Mouse (Mus musculus): Measurements from ENCODE around the gene Actg1.

Actg1 gene

DNA sequence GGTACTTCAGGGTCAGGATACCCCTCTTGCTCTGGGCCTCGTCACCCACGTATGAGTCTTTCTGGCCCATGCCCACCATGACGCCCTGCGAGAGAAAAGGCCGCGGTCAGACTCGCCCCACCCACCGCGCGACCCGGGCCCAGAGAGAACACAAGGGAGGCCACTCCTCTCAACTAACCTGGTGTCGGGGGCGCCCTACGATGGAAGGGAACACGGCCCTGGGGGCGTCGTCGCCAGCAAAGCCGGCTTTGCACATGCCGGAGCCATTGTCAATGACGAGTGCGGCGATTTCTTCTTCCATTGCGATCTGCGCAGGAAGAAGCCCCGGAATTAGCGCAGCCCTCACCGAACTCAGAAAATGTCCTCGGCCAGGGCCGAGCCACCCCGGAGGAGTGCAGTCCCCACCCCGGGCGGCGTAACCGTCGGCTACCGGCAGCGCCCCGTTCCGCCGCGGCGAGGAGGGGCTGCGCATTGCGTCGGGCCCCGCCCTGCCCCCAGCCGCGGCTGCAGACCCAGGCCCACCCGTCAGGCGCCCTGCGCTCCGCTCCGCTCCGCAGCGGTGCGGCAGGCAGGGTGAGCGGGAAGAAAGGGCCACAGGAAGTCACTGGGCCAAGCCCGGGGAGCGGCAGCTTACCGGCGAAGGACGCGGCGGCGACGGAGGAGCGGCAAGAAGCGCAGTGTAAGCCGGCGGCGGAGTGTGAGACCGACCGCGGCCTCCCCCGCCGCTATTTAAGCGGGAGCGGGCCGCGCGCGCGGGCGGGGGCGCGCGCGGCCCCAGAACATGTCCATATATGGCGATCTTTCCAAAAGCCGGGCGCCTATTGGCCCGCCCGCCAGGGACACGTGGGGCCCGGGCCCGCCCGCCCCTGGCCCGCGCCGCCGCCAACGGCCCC is at the start of gene Actg1:
Gene Actg1, minus strand, starts transcription at position 752 of the 893 bp plus-strand sequence.
- DNase-seq (ENCODE audit: low read depth, low spot score): peak; percentile 80

GRCm38 (mm10) chr11:120397602-120398001 is 49.3 kb upstream of the Actg1 start:
- DNase-seq (ENCODE audit: low read depth, low spot score): no peak

- no peak for DNase-seq (ENCODE audit: low read depth, low spot score)
Measured at GRCm38 (mm10) chr11:120395661-120396060, 47.3 kb upstream of the Actg1 start.

DNA sequence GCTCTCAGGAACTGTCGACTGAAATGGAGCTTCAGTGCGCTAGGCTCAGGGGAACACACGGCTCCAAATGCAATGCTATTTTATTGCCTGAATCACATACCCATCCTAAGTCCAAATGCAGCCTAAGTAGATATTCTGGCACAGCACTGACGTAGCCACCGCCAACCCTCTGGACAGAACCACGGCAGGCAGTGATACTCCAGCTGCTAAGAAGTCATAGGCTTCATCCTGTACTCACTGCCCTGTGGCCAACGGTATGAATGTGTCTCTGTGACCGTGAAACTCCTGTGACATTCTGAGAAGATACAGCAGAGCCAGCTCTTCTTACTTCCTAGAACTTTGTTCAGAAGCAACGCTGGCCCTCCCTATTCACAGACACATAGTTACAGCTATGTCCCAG is 40.2 kb upstream of the Actg1 start:
- DNase-seq (ENCODE audit: low read depth, low spot score): no peak

DNA sequence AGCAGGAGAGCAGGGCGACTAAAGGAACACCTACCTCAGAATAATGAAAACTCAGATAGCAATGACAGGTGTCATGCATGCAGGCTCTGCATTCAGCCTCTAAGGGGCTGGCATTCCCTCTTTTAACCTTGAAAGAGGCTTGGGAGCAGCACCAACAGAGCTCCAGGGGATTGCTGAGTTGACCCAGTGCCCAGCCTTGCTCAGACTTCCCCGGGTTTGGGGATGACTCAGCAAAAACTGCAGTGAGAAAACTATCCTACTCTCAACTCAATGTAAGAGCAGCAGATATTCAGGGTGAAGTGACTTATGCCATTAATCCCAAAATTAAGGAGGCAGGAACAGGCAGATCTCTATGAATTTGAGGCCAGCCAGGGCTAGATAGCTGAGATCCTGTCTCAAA is 38.8 kb upstream of the Actg1 start:
- DNase-seq (ENCODE audit: low read depth, low spot score): peak; percentile 45

DNA sequence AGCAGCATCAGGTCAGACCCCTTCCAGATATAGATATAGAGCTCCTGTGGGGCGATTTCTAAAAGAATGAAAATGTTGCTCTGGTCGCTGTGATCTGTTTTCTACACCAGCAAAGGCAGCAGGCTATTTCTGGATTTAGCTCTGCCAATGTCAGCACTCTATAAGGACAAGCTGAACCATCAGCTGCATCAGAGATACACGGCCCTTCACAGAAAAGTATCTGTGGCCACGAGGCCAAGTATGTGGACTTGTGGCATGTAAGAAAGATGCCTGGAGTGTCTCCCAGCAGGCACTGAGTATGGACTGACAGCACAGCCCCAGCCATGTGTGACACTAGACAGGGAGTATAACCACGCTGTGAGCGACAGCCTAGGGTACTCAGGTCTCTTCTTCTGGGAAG is 38.3 kb upstream of the Actg1 start:
- DNase-seq (ENCODE audit: low read depth, low spot score): no peak

GRCm38 (mm10) chr11:120382509-120382908 is 34.2 kb upstream of the Actg1 start:
- DNase-seq (ENCODE audit: low read depth, low spot score): no peak

DNA sequence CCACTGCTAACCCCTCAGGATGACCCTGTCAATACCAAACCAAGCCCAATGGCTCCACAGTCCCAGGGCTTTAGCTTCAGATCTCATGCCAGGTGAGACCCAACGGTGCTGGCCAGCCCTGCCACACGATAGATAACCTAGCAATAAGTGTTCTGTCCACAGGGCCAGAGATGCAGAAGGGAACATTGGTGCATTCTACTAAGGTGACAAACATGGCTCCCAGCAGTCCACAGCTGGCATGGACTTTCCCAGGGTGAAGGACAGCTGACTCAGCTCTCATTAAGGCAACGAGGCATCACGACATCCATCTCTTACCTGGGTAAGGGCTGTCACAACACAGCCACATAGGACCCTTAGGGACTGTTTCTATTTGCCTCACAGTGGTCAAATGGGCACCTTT is 32.8 kb upstream of the Actg1 start:
- DNase-seq (ENCODE audit: low read depth, low spot score): no peak

- no peak for DNase-seq (ENCODE audit: low read depth, low spot score)
Measured at GRCm38 (mm10) chr11:120380271-120380670, 31.9 kb upstream of the Actg1 start.

DNA sequence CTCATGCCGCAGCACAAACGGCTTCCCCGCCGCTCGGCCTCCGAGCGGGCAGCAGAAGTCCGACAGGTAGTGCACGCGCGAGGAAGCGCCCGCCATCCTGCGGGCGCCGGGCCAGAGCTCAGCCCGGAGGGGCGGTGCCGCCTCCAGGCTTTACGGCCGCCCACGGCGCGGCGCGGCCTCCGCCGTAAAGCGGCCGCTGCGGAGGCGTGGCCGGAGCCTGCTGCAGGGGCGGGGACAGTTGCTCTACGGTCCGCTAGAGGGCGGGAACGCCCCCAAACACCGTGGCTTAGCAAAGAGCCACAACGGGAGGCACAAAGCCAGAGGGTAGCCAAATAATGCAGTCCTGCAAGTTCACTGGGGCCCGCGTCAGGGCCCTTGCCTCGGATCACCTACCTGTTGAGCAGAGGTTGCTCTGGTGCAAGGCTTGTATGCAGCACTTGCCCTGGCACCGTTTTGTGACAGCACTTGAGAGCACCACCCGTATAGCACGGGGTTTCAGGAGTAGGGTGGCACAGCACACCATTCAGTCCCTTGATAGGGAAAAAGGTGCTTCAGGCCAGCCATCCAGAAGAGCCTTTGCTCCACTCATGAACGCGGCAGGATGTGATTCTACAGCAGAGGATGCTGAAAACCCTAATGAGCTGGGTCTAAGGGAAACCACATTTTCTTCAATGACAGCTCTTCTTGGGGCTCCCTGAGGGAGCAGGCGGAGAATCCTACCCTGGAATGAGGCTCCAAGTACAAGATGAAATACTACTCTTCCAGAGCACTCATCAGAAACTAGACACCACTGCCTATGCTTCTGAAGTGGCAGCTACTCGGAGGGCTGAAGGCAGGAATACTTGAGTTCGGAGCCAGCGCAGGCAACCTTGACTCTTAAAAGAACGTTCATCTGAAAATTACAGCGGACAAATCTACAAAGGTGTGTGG is 30.5 kb upstream of the Actg1 start, which contains the start of gene Faap100:
Gene Faap100, minus strand, starts transcription at position 154 of the 930 bp plus-strand sequence.
- DNase-seq (ENCODE audit: low read depth, low spot score): peak; percentile 95

GRCm38 (mm10) chr11:120378031-120378610 is 29.8 kb upstream of the Actg1 start:
- DNase-seq (ENCODE audit: low read depth, low spot score): no peak

DNA sequence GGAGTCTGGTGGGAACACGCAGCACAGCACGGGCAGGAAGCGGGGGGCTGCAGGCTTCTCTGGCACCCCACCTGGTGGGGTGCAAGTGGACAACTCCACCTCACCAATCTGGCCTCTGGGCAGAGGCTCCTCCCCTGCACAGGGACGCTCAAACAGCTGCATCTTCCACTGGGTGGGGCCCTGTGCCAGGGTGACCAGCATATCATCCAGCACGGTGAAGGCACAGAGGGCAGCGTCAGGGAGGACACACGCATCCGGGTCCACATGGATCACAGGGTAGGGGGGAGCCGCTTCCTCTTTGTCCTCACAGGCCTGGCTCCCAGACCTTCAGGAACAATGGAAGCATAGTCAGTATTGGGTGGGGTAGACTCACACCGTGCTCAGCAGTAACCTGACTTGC is 29.0 kb upstream of the Actg1 start:
- DNase-seq (ENCODE audit: low read depth, low spot score): no peak

- DNase-seq (ENCODE audit: low read depth, low spot score): no peak
Measured at GRCm38 (mm10) chr11:120376302-120377160, 28.2 kb upstream of the Actg1 start.

GRCm38 (mm10) chr11:120375324-120375723 is 27.0 kb upstream of the Actg1 start:
- DNase-seq (ENCODE audit: low read depth, low spot score): no peak

GRCm38 (mm10) chr11:120373820-120374586 is 25.7 kb upstream of the Actg1 start:
- no peak for DNase-seq (ENCODE audit: low read depth, low spot score)

DNA sequence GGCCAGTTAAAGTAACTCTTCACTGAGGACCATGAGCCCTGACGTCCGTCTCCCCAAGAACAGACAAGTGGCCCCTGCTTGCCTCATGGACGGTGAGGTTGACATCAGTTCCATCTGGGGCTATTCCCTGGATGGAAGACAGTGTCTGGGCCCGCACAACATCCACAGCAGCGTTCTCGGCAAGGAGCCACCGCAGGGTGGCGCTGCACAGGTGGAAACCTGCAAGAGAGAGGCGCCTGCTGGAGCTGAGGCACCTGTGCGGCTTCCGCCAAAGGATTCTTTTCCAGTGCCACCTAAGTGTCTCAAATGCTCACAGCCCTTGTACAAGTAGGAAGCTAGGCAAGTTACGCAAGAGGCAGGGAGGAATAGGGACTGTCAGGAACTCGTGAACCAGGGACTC is 24.7 kb upstream of the Actg1 start:
- DNase-seq (ENCODE audit: low read depth, low spot score): peak; percentile 77

DNA sequence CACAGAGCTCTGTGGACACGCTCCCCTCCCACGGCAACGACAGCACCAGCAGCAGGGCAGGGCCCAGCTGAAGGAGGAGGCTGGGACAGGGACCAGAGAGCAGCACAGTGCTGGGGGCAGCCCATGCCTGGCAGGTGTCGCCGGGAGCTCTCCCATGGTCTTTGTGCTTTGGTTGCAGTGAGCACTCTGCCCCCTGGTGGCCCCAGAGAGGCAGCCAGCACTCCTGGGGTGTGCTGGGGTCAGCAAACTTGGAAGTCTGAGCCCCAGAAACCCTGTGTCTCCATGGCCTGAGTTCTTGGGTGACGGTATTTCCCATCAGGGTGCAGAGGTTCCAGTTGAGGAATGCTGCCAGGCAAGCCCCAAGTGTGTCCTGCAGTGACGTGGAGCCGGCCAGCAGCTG is 21.3 kb upstream of the Actg1 start:
- peak; percentile 78 for DNase-seq (ENCODE audit: low read depth, low spot score)

GRCm38 (mm10) chr11:120366443-120367027 is 18.2 kb upstream of the Actg1 start:
- peak; percentile 44 for DNase-seq (ENCODE audit: low read depth, low spot score)

DNA sequence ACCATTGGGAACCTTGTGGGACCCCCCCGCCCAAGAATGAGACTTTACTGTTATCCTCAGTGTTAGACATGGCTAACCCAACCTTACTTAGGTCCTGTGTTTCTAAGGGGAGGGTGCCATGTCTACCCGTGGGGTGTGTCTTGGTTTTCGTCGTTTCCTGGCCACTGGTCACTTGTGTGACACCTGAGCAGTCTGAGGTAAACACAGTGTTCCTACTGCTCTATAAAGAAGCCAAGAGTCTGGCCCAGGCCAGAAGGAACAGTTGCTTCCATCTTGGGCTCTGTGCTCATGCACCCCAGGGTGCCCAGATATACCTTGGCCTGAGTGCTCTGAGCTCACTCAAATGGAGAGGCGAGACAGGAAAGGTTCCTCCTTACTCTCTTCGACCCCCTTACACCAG is 14.5 kb upstream of the Actg1 start:
- DNase-seq (ENCODE audit: low read depth, low spot score): no peak

GRCm38 (mm10) chr11:120361295-120361694 is 13.0 kb upstream of the Actg1 start, which contains the start of gene Fscn2:
TSS of gene Fscn2 (plus strand) at chr11:120361534.
- no peak for DNase-seq (ENCODE audit: low read depth, low spot score)
